Mouse (Mus musculus): ENCODE results near the gene Rbm47. TPM values are rescaled to one million over a fixed set of nuclear protein-coding genes. Genes with fewer than 3 reads are reported as not detected.
"Not testable (repeated sequence)": the region's sequence is repeated elsewhere in the genome, so short reads cannot be mapped to it uniquely, and the experiment has no call there.

The Rbm47 gene
- polyA plus RNA-seq, 1 experiment from 2014 or later = 1.1 TPM

- not testable (repeated sequence) for H3K4me3 ChIP-seq; H3K36me3 ChIP-seq; H3K4me1 ChIP-seq; H3K27me3 ChIP-seq (ENCODE audit: low read depth, poor library complexity, severe bottlenecking); H3K9me3 ChIP-seq (replicated peaks); DNase-seq (ENCODE audit: low spot score); H3K27ac ChIP-seq
- WGBS = 92% methylated on average over 6 of the region's 7 CpGs
Observed at GRCm38 (mm10) chr5:66188591-66188990, 15.7 kb upstream of the Rbm47 start.

GRCm38 (mm10) chr5:66182156-66182555, 9.2 kb upstream of the Rbm47 start:
- Histone ChIP-seq H3K9me3 (replicated peaks) (no peaks in the 10 kb centered on the region), H3K4me3 (no peak overlapping the region), H3K4me1 (no peaks in the 10 kb centered on the region), H3K36me3 (no peaks in the 10 kb centered on the region), H3K27me3 (ENCODE audit: low read depth, poor library complexity, severe bottlenecking) (no peaks in the 10 kb centered on the region), H3K27ac (no peak overlapping the region)
- WGBS = 93% methylated on average over 3 of the region's 3 CpGs
- no peak for DNase-seq (ENCODE audit: low spot score)

- 94% methylated on average over 23 of the region's 23 CpGs for WGBS
- H3K4me1 ChIP-seq = no peaks in the 10 kb centered on the region; the same call in 1 of the 2 replicates
- H3K9me3 ChIP-seq (replicated peaks) = no peaks in the 10 kb centered on the region
- H3K4me3 ChIP-seq = no peak overlapping the region
- H3K27me3 ChIP-seq (ENCODE audit: low read depth, poor library complexity, severe bottlenecking) = no peaks in the 10 kb centered on the region
- no peaks in the 10 kb centered on the region for H3K36me3 ChIP-seq
- DNase-seq (ENCODE audit: low spot score) = no peak
- no peak overlapping the region for H3K27ac ChIP-seq
Observed at GRCm38 (mm10) chr5:66174160-66174837, 1.4 kb upstream of the Rbm47 start.

GRCm38 (mm10) chr5:66170591-66170990, 2.3 kb downstream of the Rbm47 start:
- Histone ChIP-seq H3K4me1 (no peaks in the 10 kb centered on the region; the same call in 1 of the 2 replicates), H3K27me3 (ENCODE audit: low read depth, poor library complexity, severe bottlenecking) (no peaks in the 10 kb centered on the region), H3K36me3 (no peaks in the 10 kb centered on the region), H3K27ac (no peak overlapping the region), H3K4me3 (no peak overlapping the region), H3K9me3 (replicated peaks) (no peaks in the 10 kb centered on the region)
- WGBS = 87% methylated on average over 9 of the region's 9 CpGs
- DNase-seq (ENCODE audit: low spot score) = no peak

GRCm38 (mm10) chr5:66169099-66169485, 3.8 kb downstream of the Rbm47 start:
- H3K27me3 ChIP-seq (ENCODE audit: low read depth, poor library complexity, severe bottlenecking) = no peaks in the 10 kb centered on the region
- H3K36me3 ChIP-seq = no peaks in the 10 kb centered on the region
- H3K9me3 ChIP-seq (replicated peaks) = no peaks in the 10 kb centered on the region
- no peaks in the 10 kb centered on the region; the same call in 1 of the 2 replicates for H3K4me1 ChIP-seq
- no peak for DNase-seq (ENCODE audit: low spot score)
- 92% methylated on average over 2 of the region's 2 CpGs for WGBS
- no peak overlapping the region for H3K4me3 ChIP-seq
- no peak overlapping the region for H3K27ac ChIP-seq

- H3K9me3 ChIP-seq (replicated peaks) = no peaks in the 10 kb centered on the region
- H3K4me3 ChIP-seq = no peak overlapping the region
- no peaks in the 10 kb centered on the region for H3K27me3 ChIP-seq (ENCODE audit: low read depth, poor library complexity, severe bottlenecking)
- H3K36me3 ChIP-seq = no peaks in the 10 kb centered on the region
- no peak for DNase-seq (ENCODE audit: low spot score)
- H3K27ac ChIP-seq = no peak overlapping the region
- 88% methylated on average over 8 of the region's 8 CpGs for WGBS
- H3K4me1 ChIP-seq = no peaks in the 10 kb centered on the region; the same call in 1 of the 2 replicates
Observed at GRCm38 (mm10) chr5:66168462-66169098, 4.3 kb downstream of the Rbm47 start.

GRCm38 (mm10) chr5:66166931-66167330, 6.0 kb downstream of the Rbm47 start:
- Histone ChIP-seq H3K4me3 (no peak overlapping the region), H3K9me3 (replicated peaks) (no peaks in the 10 kb centered on the region), H3K4me1 (no peaks in the 10 kb centered on the region; the same call in 1 of the 2 replicates), H3K27me3 (ENCODE audit: low read depth, poor library complexity, severe bottlenecking) (no peaks in the 10 kb centered on the region), H3K36me3 (no peaks in the 10 kb centered on the region), H3K27ac (no peak overlapping the region)
- no peak for DNase-seq (ENCODE audit: low spot score)
- WGBS = 81% methylated on average over 5 of the region's 5 CpGs

- H3K36me3 ChIP-seq = no peaks in the 10 kb centered on the region
- no peaks in the 10 kb centered on the region for H3K9me3 ChIP-seq (replicated peaks)
- no peak overlapping the region for H3K4me3 ChIP-seq
- H3K27me3 ChIP-seq (ENCODE audit: low read depth, poor library complexity, severe bottlenecking) = no peaks in the 10 kb centered on the region
- H3K4me1 ChIP-seq = no peaks in the 10 kb centered on the region; the same call in 1 of the 2 replicates
- 48% methylated on average over 4 of the region's 4 CpGs for WGBS
- no peak for DNase-seq (ENCODE audit: low spot score)
- H3K27ac ChIP-seq = no peak overlapping the region
Observed at GRCm38 (mm10) chr5:66166193-66166629, 6.7 kb downstream of the Rbm47 start.

- WGBS = 86% methylated on average over 8 of the region's 8 CpGs
Observed at GRCm38 (mm10) chr5:66165748-66166147, 7.2 kb downstream of the Rbm47 start.

GRCm38 (mm10) chr5:66156431-66156962, 16.4 kb downstream of the Rbm47 start:
- 88% methylated on average over 9 of the region's 9 CpGs for WGBS
- peaks cover 33% of the 10 kb centered on the region for H3K27me3 ChIP-seq (ENCODE audit: low read depth, poor library complexity, severe bottlenecking)
- H3K36me3 ChIP-seq = no peaks in the 10 kb centered on the region
- no peak overlapping the region for H3K4me3 ChIP-seq
- H3K4me1 ChIP-seq = peaks cover 3% of the 10 kb centered on the region
- no peaks in the 10 kb centered on the region for H3K9me3 ChIP-seq (replicated peaks)
- H3K27ac ChIP-seq = no peak overlapping the region
- no peak for DNase-seq (ENCODE audit: low spot score)

More at GRCm38 (mm10) chr5:66165748-66166147, 7.2 kb downstream of the Rbm47 start:
- no peaks in the 10 kb centered on the region; the same call in 1 of the 2 replicates for H3K4me1 ChIP-seq
- H3K9me3 ChIP-seq (replicated peaks) = no peaks in the 10 kb centered on the region
- no peaks in the 10 kb centered on the region for H3K36me3 ChIP-seq
- no peak overlapping the region for H3K4me3 ChIP-seq
- H3K27ac ChIP-seq = no peak overlapping the region
- no peaks in the 10 kb centered on the region for H3K27me3 ChIP-seq (ENCODE audit: low read depth, poor library complexity, severe bottlenecking)
- DNase-seq (ENCODE audit: low spot score) = no peak

GRCm38 (mm10) chr5:66154616-66155015, 18.3 kb downstream of the Rbm47 start:
- H3K4me3 ChIP-seq = no peak overlapping the region
- WGBS = 92% methylated on average over 6 of the region's 6 CpGs
- no peaks in the 10 kb centered on the region for H3K36me3 ChIP-seq
- peaks cover 21% of the 10 kb centered on the region for H3K4me1 ChIP-seq
- no peaks in the 10 kb centered on the region for H3K9me3 ChIP-seq (replicated peaks)
- DNase-seq (ENCODE audit: low spot score) = no peak
- H3K27me3 ChIP-seq (ENCODE audit: low read depth, poor library complexity, severe bottlenecking) = peaks cover 52% of the 10 kb centered on the region
- no peak overlapping the region for H3K27ac ChIP-seq

- Histone ChIP-seq H3K27me3 (ENCODE audit: low read depth, poor library complexity, severe bottlenecking) (peaks cover 63% of the 10 kb centered on the region), H3K9me3 (replicated peaks) (no peaks in the 10 kb centered on the region), H3K36me3 (no peaks in the 10 kb centered on the region), H3K4me3 (no peak overlapping the region), H3K27ac (no peak overlapping the region), H3K4me1 (peaks cover 21% of the 10 kb centered on the region)
- WGBS = 35% methylated on average over 5 of the region's 5 CpGs
- no peak for DNase-seq (ENCODE audit: low spot score)
Observed at GRCm38 (mm10) chr5:66153486-66153885, 19.4 kb downstream of the Rbm47 start.

Measured in limb, embryonic 10.5 days (tissue).